Mouse (Mus musculus) kidney, embryonic 15.5 days (tissue): Measurements from ENCODE around the gene Slc12a3. TPM values are rescaled to one million over a fixed set of nuclear protein-coding genes. Genes with fewer than 3 reads are reported as not detected.

ENCODE experiments used
- microRNA counts: library from miRNA; unstranded; fragments of <30 nt; microRNA quantifications from one replicate; lab custom pipeline; 2016
- microRNA-seq: library from miRNA; unstranded; fragments of <30 nt; microRNA quantifications from one replicate; pipeline ENCODE4, GENCODE M21; 2016
- polyA plus RNA-seq: library from polyadenylated mRNA; unstranded; fragments of >200 nt; fragmentation: Nextera tagmentation; extraction: Ambion mirVana; gene quantifications from 2 replicates; pipeline ENCODE4 v1.2.1, GENCODE M21; 2015

Gene Slc12a3
- polyA plus RNA-seq, 1 experiment from 2014 or later = 6.4 TPM

MicroRNA genes within 50 kb of the gene (microRNA counts, 519-probe panel; counts per million panel counts)
- 2,474 counts per million, percentile 42 among the panel's probes with 10 or more counts for microRNA mmu-miR-138 (lab: Ali Mortazavi, UCI)

Small RNA genes lying within 50 kb of the gene (microRNA-seq; reads per million reads assigned to microRNA genes)
- 36.7 reads per million, percentile 46 among the genes with 10 or more reads in this experiment for gene Mir138-2

Other genes starting within 250 kb of the Slc12a3 start
- 11.9 and 15.7 TPM in 2 replicates for gene Bbs2, start 230.3 kb upstream of the Slc12a3 start, polyA plus RNA-seq
- gene Mt4, start 192.0 kb upstream of the Slc12a3 start, polyA plus RNA-seq = not detected in 2 replicates
- 2.9 and 7.1 TPM in 2 replicates for gene Mt3, start 176.6 kb upstream of the Slc12a3 start, polyA plus RNA-seq
- gene Mt2, start 156.5 kb upstream of the Slc12a3 start, polyA plus RNA-seq = 163 and 178 TPM in 2 replicates
- gene Mt1, start 150.1 kb upstream of the Slc12a3 start, polyA plus RNA-seq = 519 and 582 TPM in 2 replicates
- 89.6 and 91.6 TPM in 2 replicates for gene Nup93, start 114.6 kb upstream of the Slc12a3 start, polyA plus RNA-seq
- 66.7 and 70.0 TPM in 2 replicates for gene Herpud1, start 57.2 kb downstream of the Slc12a3 start, polyA plus RNA-seq
- 0.22 and 0.27 TPM in 2 replicates for gene Nlrc5, start 105.2 kb downstream of the Slc12a3 start, polyA plus RNA-seq
- 11.1 and 11.9 TPM in 2 replicates for gene Cpne2, start 203.8 kb downstream of the Slc12a3 start, polyA plus RNA-seq